Mouse (Mus musculus): ENCODE data around the gene Pbx3. TPM values are rescaled to one million over a fixed set of nuclear protein-coding genes. Genes with fewer than 3 reads are reported as not detected.

Pbx3 gene
- polyA plus RNA-seq, 1 experiment from 2014 or later: 91.8 TPM

- H3K9ac ChIP-seq (ENCODE audit: low read depth, low read length): no peak overlapping the region
- H3K9me3 ChIP-seq (ENCODE audit: control insufficient read depth, low read length): no peaks in the 10 kb centered on the region
- no peaks in the 10 kb centered on the region for H3K36me3 ChIP-seq (ENCODE audit: control insufficient read depth, insufficient read depth, low read length)
- no peak overlapping the region for H3K27ac ChIP-seq (ENCODE audit: low read depth, low read length)
- H3K4me3 ChIP-seq (ENCODE audit: low read length): no peak overlapping the region
- H3K27me3 ChIP-seq (replicated peaks; ENCODE audit: control insufficient read depth, insufficient read depth, low read length): no peaks in the 10 kb centered on the region
- peaks cover 5% of the 10 kb centered on the region; the same call in 1 of the 2 replicates for H3K4me1 ChIP-seq (ENCODE audit: control insufficient read depth, insufficient read depth, low read depth, low read length)
- no peak for ATAC-seq
- no peak overlapping the region for H3K4me2 ChIP-seq (ENCODE audit: low read length)
Measured at GRCm38 (mm10) chr2:34352006-34352405, 20.9 kb downstream of the Pbx3 start.

- Histone ChIP-seq H3K4me2 (ENCODE audit: low read length) (no peak overlapping the region), H3K9ac (ENCODE audit: low read depth, low read length) (no peak overlapping the region), H3K27ac (ENCODE audit: low read depth, low read length) (peak overlapping the region; percentile 39), H3K4me1 (ENCODE audit: control insufficient read depth, insufficient read depth, low read depth, low read length) (peaks cover 3% of the 10 kb centered on the region; the same call in 1 of the 2 replicates), H3K27me3 (replicated peaks; ENCODE audit: control insufficient read depth, insufficient read depth, low read length) (no peaks in the 10 kb centered on the region), H3K9me3 (ENCODE audit: control insufficient read depth, low read length) (no peaks in the 10 kb centered on the region), H3K4me3 (ENCODE audit: low read length) (no peak overlapping the region), H3K36me3 (ENCODE audit: control insufficient read depth, insufficient read depth, low read length) (no peaks in the 10 kb centered on the region)
- WGBS: 38% methylated on average over 6 of the region's 6 CpGs
- ATAC-seq: no peak
Measured at GRCm38 (mm10) chr2:34347096-34347495, 25.8 kb downstream of the Pbx3 start.

GRCm38 (mm10) chr2:34298664-34299063 lies 74.3 kb downstream of the Pbx3 start:
- Histone ChIP-seq H3K9ac (ENCODE audit: low read depth, low read length) (no peak overlapping the region), H3K36me3 (ENCODE audit: control insufficient read depth, insufficient read depth, low read length) (no peaks in the 10 kb centered on the region), H3K9me3 (ENCODE audit: control insufficient read depth, low read length) (no peaks in the 10 kb centered on the region), H3K4me3 (ENCODE audit: low read length) (no peak overlapping the region), H3K27me3 (replicated peaks; ENCODE audit: control insufficient read depth, insufficient read depth, low read length) (no peaks in the 10 kb centered on the region), H3K4me1 (ENCODE audit: control insufficient read depth, insufficient read depth, low read depth, low read length) (no peaks in the 10 kb centered on the region), H3K27ac (ENCODE audit: low read depth, low read length) (no peak overlapping the region), H3K4me2 (ENCODE audit: low read length) (no peak overlapping the region)
- no peak for ATAC-seq
- WGBS: 86% methylated on average over 1 of the region's 1 CpGs

- no peaks in the 10 kb centered on the region for H3K9me3 ChIP-seq (ENCODE audit: control insufficient read depth, low read length)
- H3K27me3 ChIP-seq (replicated peaks; ENCODE audit: control insufficient read depth, insufficient read depth, low read length): no peaks in the 10 kb centered on the region
- H3K4me1 ChIP-seq (ENCODE audit: control insufficient read depth, insufficient read depth, low read depth, low read length): no peaks in the 10 kb centered on the region
- ATAC-seq: no peak
- H3K27ac ChIP-seq (ENCODE audit: low read depth, low read length): no peak overlapping the region
- H3K4me3 ChIP-seq (ENCODE audit: low read length): no peak overlapping the region
- H3K36me3 ChIP-seq (ENCODE audit: control insufficient read depth, insufficient read depth, low read length): no peaks in the 10 kb centered on the region
- no peak overlapping the region for H3K4me2 ChIP-seq (ENCODE audit: low read length)
- 95% methylated on average over 3 of the region's 3 CpGs for WGBS
- H3K9ac ChIP-seq (ENCODE audit: low read depth, low read length): no peak overlapping the region
Measured at GRCm38 (mm10) chr2:34298202-34298601, 74.7 kb downstream of the Pbx3 start.

GRCm38 (mm10) chr2:34289726-34290125 lies 83.2 kb downstream of the Pbx3 start:
- Histone ChIP-seq H3K27me3 (replicated peaks; ENCODE audit: control insufficient read depth, insufficient read depth, low read length) (no peaks in the 10 kb centered on the region), H3K27ac (ENCODE audit: low read depth, low read length) (no peak overlapping the region), H3K36me3 (ENCODE audit: control insufficient read depth, insufficient read depth, low read length) (no peaks in the 10 kb centered on the region), H3K4me3 (ENCODE audit: low read length) (no peak overlapping the region), H3K9me3 (ENCODE audit: control insufficient read depth, low read length) (no peaks in the 10 kb centered on the region), H3K4me1 (ENCODE audit: control insufficient read depth, insufficient read depth, low read depth, low read length) (peaks cover 7% of the 10 kb centered on the region), H3K9ac (ENCODE audit: low read depth, low read length) (no peak overlapping the region), H3K4me2 (ENCODE audit: low read length) (no peak overlapping the region)
- no peak for ATAC-seq
- 83% methylated on average over 1 of the region's 1 CpGs for WGBS

- no peak for ATAC-seq
- 63% methylated on average over 2 of the region's 2 CpGs for WGBS
Measured at GRCm38 (mm10) chr2:34284239-34284638, 88.7 kb downstream of the Pbx3 start.

GRCm38 (mm10) chr2:34280996-34281395 lies 91.9 kb downstream of the Pbx3 start:
- Histone ChIP-seq H3K27me3 (replicated peaks; ENCODE audit: control insufficient read depth, insufficient read depth, low read length) (no peaks in the 10 kb centered on the region), H3K27ac (ENCODE audit: low read depth, low read length) (no peak overlapping the region), H3K4me1 (ENCODE audit: control insufficient read depth, insufficient read depth, low read depth, low read length) (peaks cover 6% of the 10 kb centered on the region)

More at GRCm38 (mm10) chr2:34284239-34284638, 88.7 kb downstream of the Pbx3 start:
- Histone ChIP-seq H3K4me1 (ENCODE audit: control insufficient read depth, insufficient read depth, low read depth, low read length) (peaks cover 13% of the 10 kb centered on the region), H3K36me3 (ENCODE audit: control insufficient read depth, insufficient read depth, low read length) (no peaks in the 10 kb centered on the region), H3K9me3 (ENCODE audit: control insufficient read depth, low read length) (no peaks in the 10 kb centered on the region), H3K4me2 (ENCODE audit: low read length) (no peak overlapping the region), H3K27ac (ENCODE audit: low read depth, low read length) (no peak overlapping the region), H3K4me3 (ENCODE audit: low read length) (no peak overlapping the region), H3K9ac (ENCODE audit: low read depth, low read length) (no peak overlapping the region), H3K27me3 (replicated peaks; ENCODE audit: control insufficient read depth, insufficient read depth, low read length) (no peaks in the 10 kb centered on the region)

GRCm38 (mm10) chr2:34279726-34280125 lies 93.2 kb downstream of the Pbx3 start:
- WGBS: 16% methylated on average over 6 of the region's 6 CpGs
- Histone ChIP-seq H3K9ac (ENCODE audit: low read depth, low read length) (peak overlapping the region; percentile 38; the same call in 1 of the 2 replicates), H3K27ac (ENCODE audit: low read depth, low read length) (peak overlapping the region; percentile 59), H3K27me3 (replicated peaks; ENCODE audit: control insufficient read depth, insufficient read depth, low read length) (no peaks in the 10 kb centered on the region), H3K4me3 (ENCODE audit: low read length) (no peak overlapping the region), H3K4me2 (ENCODE audit: low read length) (0 out of 2 replicates have a peak overlapping the region, but pooled peaks have one; percentile 23), H3K4me1 (ENCODE audit: control insufficient read depth, insufficient read depth, low read depth, low read length) (peaks cover 10% of the 10 kb centered on the region), H3K9me3 (ENCODE audit: control insufficient read depth, low read length) (no peaks in the 10 kb centered on the region), H3K36me3 (ENCODE audit: control insufficient read depth, insufficient read depth, low read length) (no peaks in the 10 kb centered on the region)
- ATAC-seq: peak; percentile 62; the same call in 1 of the 2 replicates

More at GRCm38 (mm10) chr2:34280996-34281395, 91.9 kb downstream of the Pbx3 start:
- Histone ChIP-seq H3K36me3 (ENCODE audit: control insufficient read depth, insufficient read depth, low read length) (no peaks in the 10 kb centered on the region), H3K9me3 (ENCODE audit: control insufficient read depth, low read length) (no peaks in the 10 kb centered on the region), H3K4me3 (ENCODE audit: low read length) (no peak overlapping the region), H3K9ac (ENCODE audit: low read depth, low read length) (no peak overlapping the region), H3K4me2 (ENCODE audit: low read length) (no peak overlapping the region)
- no peak for ATAC-seq
- WGBS: 40% methylated on average over 3 of the region's 3 CpGs

GRCm38 (mm10) chr2:34275630-34276193 lies 97.2 kb downstream of the Pbx3 start:
- Histone ChIP-seq H3K36me3 (ENCODE audit: control insufficient read depth, insufficient read depth, low read length) (no peaks in the 10 kb centered on the region), H3K27ac (ENCODE audit: low read depth, low read length) (no peak overlapping the region), H3K4me3 (ENCODE audit: low read length) (no peak overlapping the region), H3K27me3 (replicated peaks; ENCODE audit: control insufficient read depth, insufficient read depth, low read length) (no peaks in the 10 kb centered on the region), H3K9ac (ENCODE audit: low read depth, low read length) (no peak overlapping the region), H3K4me1 (ENCODE audit: control insufficient read depth, insufficient read depth, low read depth, low read length) (peaks cover 10% of the 10 kb centered on the region), H3K9me3 (ENCODE audit: control insufficient read depth, low read length) (no peaks in the 10 kb centered on the region), H3K4me2 (ENCODE audit: low read length) (no peak overlapping the region)
- 40% methylated on average over 10 of the region's 10 CpGs for WGBS
- ATAC-seq: no peak
